Mouse (Mus musculus): Measurements from ENCODE around the gene Hcn3.

DNA sequence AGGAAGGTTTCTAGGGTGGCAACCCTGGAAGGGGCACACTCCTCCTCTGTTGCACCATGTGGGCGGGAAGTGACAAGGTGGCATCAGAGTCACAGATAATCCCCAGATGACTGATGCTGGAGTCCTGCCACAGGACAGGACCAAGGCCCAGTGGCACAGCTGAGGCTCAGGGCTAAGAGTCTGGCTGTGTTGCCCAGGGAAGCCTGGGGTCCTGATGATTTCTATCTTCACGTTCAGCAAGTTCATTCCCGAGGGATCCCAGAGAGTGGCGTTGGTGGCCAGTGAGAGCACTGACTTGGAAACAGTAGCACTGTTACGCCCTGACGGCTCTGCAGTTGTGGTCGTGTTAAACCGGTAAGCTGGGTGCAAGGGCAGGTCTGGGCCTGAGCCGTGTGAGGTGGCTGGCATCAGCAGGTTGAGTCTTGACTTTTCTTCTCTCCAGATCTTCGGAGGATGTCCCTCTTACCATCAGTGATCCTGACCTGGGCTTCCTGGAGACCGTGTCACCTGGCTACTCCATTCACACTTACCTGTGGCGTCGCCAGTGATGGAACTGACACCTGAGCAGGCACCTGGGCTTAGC lies 48.2 kb upstream of the Hcn3 start:
- TF ChIP-seq CTCF (IDR thresholded peaks at IDR 0.05; ENCODE audit: low read depth, low read length) (no peak), POLR2A (IDR thresholded peaks at IDR 0.05; ENCODE audit: borderline replicate concordance, low read depth, low read length) (no peak)
